Mouse (Mus musculus) gastrocnemius, postnatal 14 days (tissue): ENCODE data around the gene Abi3bp. TPM values are rescaled to one million over a fixed set of nuclear protein-coding genes. Genes with fewer than 3 reads are reported as not detected.

ENCODE experiments used
- DNase-seq: peaks from one replicate; pipeline ENCODE4 v3.0.0; 2021; ENCODE audit warnings: mixed read lengths
- intact Hi-C: fragments of 180-260 bp; cut with DNase I; formaldehyde crosslinking; loops from one replicate; pipeline ENCODE4 v1.15.1; 2025; ENCODE audit warnings: low total_unique reads
- long read RNA-seq, 2 experiments: library from polyadenylated mRNA; stranded (forward); transcript quantifications; one replicate each; pipeline ENCODE4 v2.0.0; 2021
- total RNA-seq, 2 experiments: library from RNA; stranded (reverse); gene quantifications; 2 replicates each; pipeline ENCODE4 v1.2.3; 2021

The Abi3bp gene
- 10 to 100 TPM; 35.5 to 41.3 TPM for total RNA-seq
- long read RNA-seq, experiment 1, partial matches to known transcripts = 4 of 9 reads
- long read RNA-seq, experiment 1, other reads (novel, unspliced or antisense) = 4 of 9 reads
- long read RNA-seq, experiment 2, partial matches to known transcripts = 1 of 4 reads
- long read RNA-seq, experiment 2, other reads (novel, unspliced or antisense) = 2 of 4 reads

- peak; percentile 74 for DNase-seq
- intact Hi-C loops = no loop called here
These were observed at the start of gene Abi3bp for GRCm38 (mm10) chr16:56477677-56478574. Gene Abi3bp, plus strand, starts transcription at chr16:56477878.

- no peak for DNase-seq
- intact Hi-C loops = no loop called here
These were observed 42.1 kb upstream of the Abi3bp start for GRCm38 (mm10) chr16:56435293-56436185.

GRCm38 (mm10) chr16:56440243-56440642 lies 37.4 kb upstream of the Abi3bp start:
- no peak for DNase-seq
- intact Hi-C loops = no loop called here

- intact Hi-C loops = no loop called here
- no peak for DNase-seq
These were observed 36.6 kb upstream of the Abi3bp start for GRCm38 (mm10) chr16:56441113-56441512.

GRCm38 (mm10) chr16:56441658-56442344 lies 35.9 kb upstream of the Abi3bp start:
- no peak for DNase-seq
- intact Hi-C loops = no loop called here

GRCm38 (mm10) chr16:56451482-56451881 lies 26.2 kb upstream of the Abi3bp start:
- intact Hi-C loops = no loop called here
- DNase-seq = no peak

GRCm38 (mm10) chr16:56451923-56452322 lies 25.8 kb upstream of the Abi3bp start:
- intact Hi-C loops = no loop called here
- no peak for DNase-seq

- intact Hi-C loops = no loop called here
- DNase-seq = no peak
These were observed 19.5 kb upstream of the Abi3bp start for GRCm38 (mm10) chr16:56458052-56458754.

GRCm38 (mm10) chr16:56473160-56473559 lies 4.5 kb upstream of the Abi3bp start:
- DNase-seq = no peak
- intact Hi-C loops = no loop called here

- no peak for DNase-seq
- intact Hi-C loops = no loop called here
These were observed 2.0 kb upstream of the Abi3bp start for GRCm38 (mm10) chr16:56475676-56476075.

GRCm38 (mm10) chr16:56478575-56479191 lies 1.0 kb downstream of the Abi3bp start:
- intact Hi-C loops = no loop called here
- peak; percentile 49 for DNase-seq

- no peak for DNase-seq
- intact Hi-C loops = no loop called here
These were observed 5.8 kb downstream of the Abi3bp start for GRCm38 (mm10) chr16:56483466-56483865.

GRCm38 (mm10) chr16:56486461-56486860 lies 8.8 kb downstream of the Abi3bp start:
- intact Hi-C loops = no loop called here
- DNase-seq = peak; percentile 46

- intact Hi-C loops = no loop called here
- no peak for DNase-seq
These were observed 13.2 kb downstream of the Abi3bp start for GRCm38 (mm10) chr16:56490861-56491260.

GRCm38 (mm10) chr16:56495266-56495665 lies 17.6 kb downstream of the Abi3bp start:
- intact Hi-C loops = no loop called here
- DNase-seq = no peak

- intact Hi-C loops = no loop called here
- no peak for DNase-seq
These were observed 19.1 kb downstream of the Abi3bp start for GRCm38 (mm10) chr16:56496743-56497142.

GRCm38 (mm10) chr16:56498680-56499079 lies 21.0 kb downstream of the Abi3bp start:
- intact Hi-C loops = no loop called here
- no peak for DNase-seq

- intact Hi-C loops = no loop called here
- DNase-seq = no peak
These were observed 22.8 kb downstream of the Abi3bp start for GRCm38 (mm10) chr16:56500441-56500840.
